Mouse (Mus musculus): Measurements from ENCODE around the gene Arl1.

DNA sequence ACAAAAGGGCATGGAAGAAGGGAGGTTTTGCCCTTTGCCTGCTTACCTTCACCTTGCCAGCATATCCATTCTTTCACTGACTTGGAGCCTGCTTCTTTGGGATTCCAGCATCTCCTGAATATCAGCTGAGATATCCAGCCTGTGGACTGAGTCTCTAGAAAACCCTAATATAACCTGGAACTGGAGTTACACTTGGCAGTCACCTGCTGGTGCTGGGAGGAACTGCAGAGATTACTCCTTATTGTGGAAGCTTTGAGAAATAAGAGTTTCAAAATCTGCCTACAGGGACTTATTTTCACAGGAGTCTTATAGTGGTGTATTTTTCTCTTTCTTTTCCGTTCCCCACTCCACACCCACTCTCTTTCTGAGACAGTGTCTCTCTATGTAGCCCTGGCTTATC is 3.5 kb upstream of the Arl1 start:
- TF ChIP-seq CTCF (IDR thresholded peaks at IDR 0.05; ENCODE audit: low read depth, low read length), result no peak
- TF ChIP-seq EP300 (IDR thresholded peaks at IDR 0.05; ENCODE audit: insufficient read depth, low read depth, low read length), result no peak
- TF ChIP-seq POLR2A (IDR thresholded peaks at IDR 0.05; ENCODE audit: insufficient read depth, low read length), result no peak

Measured in ES-Bruce4 (cell line).